Mouse (Mus musculus): ENCODE measurements around the gene Gon7.

GRCm38 (mm10) chr12:102744839-102745238, 12.8 kb downstream of the Gon7 start:
- TF ChIP-seq ZC3H11A (IDR thresholded peaks at IDR 0.05; ENCODE audit: borderline replicate concordance, low read depth, low read length), result no peak
- no peak for TF ChIP-seq ZNF384 (IDR thresholded peaks at IDR 0.05; ENCODE audit: low read depth, low read length)
